Mouse (Mus musculus) heart, postnatal 0 days (tissue): Measurements from ENCODE around the gene Arid1b.

ENCODE experiments used
- CTCF ChIP-seq: IDR thresholded peaks from 2 replicates; pipeline ENCODE4 v1.5.1; 2016; ENCODE audit warnings: antibody characterized with exemption, control low read depth, low read depth
- EP300 ChIP-seq: IDR thresholded peaks from 2 replicates; pipeline ENCODE4 v1.6.1; 2016; ENCODE audit warnings: antibody characterized with exemption, low read depth

DNA sequence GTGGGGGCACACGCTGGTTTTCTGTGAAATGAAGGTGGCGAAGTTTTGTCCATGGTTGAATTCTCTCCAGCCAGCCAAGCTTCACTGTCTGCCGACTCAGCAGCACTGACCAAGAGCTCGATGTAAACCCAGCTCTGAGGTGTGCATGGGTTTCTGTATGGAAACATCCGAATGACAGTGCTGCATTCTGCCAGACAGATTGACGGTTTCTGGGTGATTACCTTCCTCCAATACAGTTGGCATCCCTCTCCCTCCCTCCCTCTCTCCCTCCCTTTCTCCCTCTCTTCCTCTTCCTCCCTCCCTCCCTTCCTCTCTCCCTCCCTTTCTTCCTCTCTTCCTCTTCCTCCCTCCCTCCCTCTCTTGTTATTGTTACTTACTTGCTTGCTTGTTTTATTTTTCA is 219.3 kb downstream of the Arid1b start:
- no peak for TF ChIP-seq CTCF
- TF ChIP-seq EP300: no peak
